In genomic region chr11:86759886-86760285, GRCm38 (mm10) we compare ENCODE assay signal across 1 mouse cellular context.
TF ChIP-seq lines count a peak whose summit lies in the region.

No protein-coding gene starts in this region.

TF ChIP-seq in CH12.LX, 34 proteins besides CTCF, POLR2A, EP300 and RAD21:
- no peak for TF ChIP-seq MXI1 (IDR thresholded peaks at IDR 0.05; ENCODE audit: low read depth, low read length)
- TF ChIP-seq RCOR1 (conservative IDR thresholded peaks at IDR 0.05; ENCODE audit: low read depth, low read length) = no peak
- no peak for TF ChIP-seq MAX (IDR thresholded peaks at IDR 0.05; ENCODE audit: low read length)
- 0 out of 2 replicates have a peak, but pooled peaks have one; percentile 17 for TF ChIP-seq KAT2A (IDR thresholded peaks at IDR 0.05; ENCODE audit: insufficient replicate concordance, low read length)
- TF ChIP-seq HCFC1 (IDR thresholded peaks at IDR 0.05; ENCODE audit: low read depth, low read length) = no peak
